Mouse (Mus musculus) heart, adult 2 months (tissue): ENCODE results near the gene Aph1b. TPM values are rescaled to one million over a fixed set of nuclear protein-coding genes. Genes with fewer than 3 reads are reported as not detected.

Experiments used
- DNase-seq, 2 experiments: peaks; one replicate each; pipeline ENCODE4 v3.0.0; 2021
- H3K27ac ChIP-seq: fragments of 200-600 bp; 2 replicates; pipeline ENCODE4 v1.8.1; 2022
- H3K27me3 ChIP-seq: fragments of 200-500 bp; 2 replicates; pipeline ENCODE4 v1.6.1; 2012; ENCODE audit warnings: mild to moderate bottlenecking, low read length, inconsistent platforms, mixed read lengths; ENCODE audit not compliant: control insufficient read depth, insufficient read depth
- H3K36me3 ChIP-seq: fragments of 200-500 bp; 2 replicates; pipeline ENCODE4 v1.6.1; 2012; ENCODE audit warnings: low read length, inconsistent platforms; ENCODE audit not compliant: control insufficient read depth, insufficient read depth
- H3K4me1 ChIP-seq: fragments of 200-500 bp; 2 replicates; pipeline ENCODE4 v1.6.1; 2011; ENCODE audit warnings: low read length; ENCODE audit not compliant: control insufficient read depth, insufficient read depth
- H3K4me3 ChIP-seq: fragments of 200-600 bp; 2 replicates; pipeline ENCODE4 v1.8.1; 2022
- H3K79me2 ChIP-seq: fragments of 200-500 bp; replicated peaks from 2 replicates; pipeline ENCODE4 v1.6.1; 2012; ENCODE audit warnings: mild to moderate bottlenecking, inconsistent platforms, low read length, moderate library complexity, mixed read lengths; ENCODE audit not compliant: control insufficient read depth, insufficient read depth
- H3K9ac ChIP-seq: fragments of 200-500 bp; 2 replicates; pipeline ENCODE4 v1.6.1; 2012; ENCODE audit warnings: low read depth, mild to moderate bottlenecking, control low read depth, inconsistent platforms, low read length, mixed read lengths
- CTCF ChIP-seq: fragments of 200-600 bp; IDR thresholded peaks from 2 replicates; pipeline ENCODE4 v1.8.1; 2022; ENCODE audit warnings: antibody characterized with exemption, mild to moderate bottlenecking, moderate library complexity
- EP300 ChIP-seq: fragments of 200-500 bp; IDR thresholded peaks from 2 replicates; pipeline ENCODE4 v1.6.1; 2011; ENCODE audit warnings: low read depth, low read length, control low read depth; ENCODE audit not compliant: insufficient read depth
- POLR2A ChIP-seq: fragments of 200-500 bp; IDR thresholded peaks from 2 replicates; pipeline ENCODE4 v1.6.1; 2011; ENCODE audit warnings: mild to moderate bottlenecking, low read depth, low read length, control low read depth; ENCODE audit not compliant: insufficient read depth
- WGBS: fragments of 180-500 bp; shearing (Covaris S2); methylation state at CpG from one replicate; pipeline ENCODE4 v1.1.7; 2018; 5-methylcytosine and 5-hydroxymethylcytosine counted together
- intact Hi-C: fragments of 180-260 bp; cut with DNase I; formaldehyde crosslinking; loops from one replicate; pipeline ENCODE4 v1.15.1; 2025
- polyA plus RNA-seq: library from polyadenylated mRNA; depleted of rRNA; stranded (reverse); fragments of >200 nt; gene quantifications from 2 replicates; pipeline ENCODE4 v1.2.3, GENCODE M21; 2012
- total RNA-seq, 2 experiments: library from RNA; stranded (reverse); gene quantifications; 2 replicates each; pipeline ENCODE4 v1.2.3; 2021

Aph1b gene
- total and polyA plus RNA-seq, 3 experiments = 2.3 to 5.2 (median 4.3) TPM

GRCm38 (mm10) chr9:66760991-66761390 lies 34.3 kb downstream of the Aph1b start:
- intact Hi-C loops = no loop called here
- Histone ChIP-seq H3K79me2 (no peaks in the 10 kb centered on the region), H3K36me3 (no peaks in the 10 kb centered on the region), H3K9ac (no peak overlapping the region), H3K4me1 (no peaks in the 10 kb centered on the region), H3K4me3 (no peak overlapping the region), H3K27me3 (no peaks in the 10 kb centered on the region), H3K27ac (no peak overlapping the region)
- 30% methylated on average over 1 of the region's 1 CpGs for WGBS
- no peak for DNase-seq
- no peak for TF ChIP-seq POLR2A

DNA sequence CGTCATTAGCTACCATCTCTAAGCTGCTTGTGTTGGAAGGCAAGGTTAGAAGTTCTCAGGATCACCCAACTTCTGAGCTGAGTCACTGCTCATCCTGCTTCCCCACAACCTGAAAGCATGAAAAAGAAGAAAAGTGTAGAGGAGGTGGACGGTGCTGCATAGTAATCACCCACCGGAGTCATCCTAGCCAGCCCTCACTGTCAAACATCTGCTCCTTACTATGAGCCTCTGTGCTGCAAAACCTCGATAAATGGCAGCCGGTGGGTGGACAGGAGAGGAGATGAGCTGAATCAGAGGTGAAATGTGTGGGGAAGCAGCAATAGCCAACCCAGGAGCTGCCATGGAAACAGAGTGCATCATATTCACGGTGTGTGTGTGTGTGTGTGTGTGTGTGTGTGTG lies 42.4 kb downstream of the Aph1b start:
- Histone ChIP-seq H3K27me3 (no peaks in the 10 kb centered on the region), H3K79me2 (no peaks in the 10 kb centered on the region), H3K4me3 (no peak overlapping the region), H3K9ac (no peak overlapping the region), H3K36me3 (no peaks in the 10 kb centered on the region), H3K4me1 (no peaks in the 10 kb centered on the region), H3K27ac (no peak overlapping the region)
- DNase-seq = no peak
- WGBS = 83% methylated on average over 6 of the region's 6 CpGs
- intact Hi-C loops = no loop called here
- no peak for TF ChIP-seq EP300
- no peak for TF ChIP-seq CTCF
- TF ChIP-seq POLR2A = no peak

DNA sequence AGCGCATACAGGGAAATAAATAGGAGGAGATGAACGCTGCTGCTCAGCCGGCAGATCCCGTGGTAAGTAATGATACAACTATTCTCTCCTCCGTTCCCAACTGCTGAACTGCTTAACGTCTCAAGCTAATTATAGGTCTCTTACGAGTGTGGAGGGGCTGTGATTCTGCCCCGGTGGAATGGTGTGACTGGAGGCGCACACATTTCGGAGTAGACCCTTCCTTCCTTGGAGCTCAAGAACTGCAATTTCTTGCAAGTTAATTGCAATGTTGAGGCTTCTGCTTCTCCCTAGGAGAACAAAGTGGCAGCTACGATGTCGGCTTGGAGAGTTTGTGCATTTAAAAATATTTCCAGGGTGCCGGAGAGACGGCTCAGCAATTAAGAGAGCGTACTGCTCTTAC lies 46.9 kb downstream of the Aph1b start:
- H3K27ac ChIP-seq = no peak overlapping the region
- 70% methylated on average over 15 of the region's 15 CpGs for whole genome bisulfite sequencing
- H3K79me2 ChIP-seq = no peaks in the 10 kb centered on the region
- H3K27me3 ChIP-seq = no peaks in the 10 kb centered on the region
- DNase-seq = no peak
- no peak overlapping the region for H3K9ac ChIP-seq
- no peaks in the 10 kb centered on the region for H3K4me1 ChIP-seq
- intact Hi-C loops = no loop called here
- TF ChIP-seq POLR2A (no peak), EP300 (no peak), CTCF (no peak)
- no peaks in the 10 kb centered on the region for H3K36me3 ChIP-seq
- H3K4me3 ChIP-seq = no peak overlapping the region

DNA sequence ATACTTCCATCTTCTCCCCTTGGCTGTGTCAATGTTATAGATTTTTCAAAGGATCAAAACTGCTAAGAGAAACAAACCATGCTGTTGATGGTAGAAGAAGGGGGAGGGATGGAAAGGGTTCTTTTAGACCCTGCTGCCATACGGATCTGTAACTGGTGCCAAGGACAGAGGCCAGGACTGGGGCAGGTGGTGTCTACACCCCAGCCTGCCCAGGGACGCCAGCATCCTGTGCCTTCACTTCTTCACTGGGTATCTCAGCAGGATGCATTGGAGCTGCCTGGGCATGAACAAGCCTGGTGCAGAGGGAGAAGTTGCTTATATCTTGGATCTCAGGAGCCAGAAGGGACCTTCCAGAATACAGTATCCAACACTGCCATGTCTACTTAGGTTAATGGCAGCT lies 50.8 kb downstream of the Aph1b start:
- no peaks in the 10 kb centered on the region for H3K4me1 ChIP-seq
- TF ChIP-seq EP300 (no peak), CTCF (no peak), POLR2A (no peak)
- intact Hi-C loops = no loop called here
- no peaks in the 10 kb centered on the region for H3K36me3 ChIP-seq
- no peaks in the 10 kb centered on the region for H3K79me2 ChIP-seq
- no peak overlapping the region for H3K9ac ChIP-seq
- no peak overlapping the region for H3K27ac ChIP-seq
- H3K4me3 ChIP-seq = no peak overlapping the region
- no peaks in the 10 kb centered on the region for H3K27me3 ChIP-seq
- DNase-seq = no peak
- WGBS = 76% methylated on average over 2 of the region's 2 CpGs

DNA sequence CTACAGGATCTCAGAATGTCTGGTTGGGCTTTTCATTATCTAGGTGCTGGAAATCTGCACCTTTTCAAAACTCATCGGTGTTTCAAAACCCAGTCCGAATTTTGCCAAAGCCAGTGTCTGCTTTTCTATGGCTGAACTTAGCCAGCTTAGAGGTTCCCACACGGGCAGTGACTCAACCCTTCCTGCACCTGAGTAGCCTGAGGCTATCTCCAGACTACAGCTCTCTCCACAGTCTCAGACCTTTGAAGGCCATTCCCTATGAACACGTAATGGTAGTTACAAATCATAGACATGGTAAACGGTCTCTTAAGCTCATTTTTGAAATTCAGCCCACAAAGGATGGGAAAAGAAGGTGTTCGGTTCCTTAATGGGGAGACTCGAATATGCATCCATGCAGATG lies 55.8 kb downstream of the Aph1b start:
- 79% methylated on average over 7 of the region's 7 CpGs for WGBS
- Histone ChIP-seq H3K79me2 (no peaks in the 10 kb centered on the region), H3K4me1 (no peaks in the 10 kb centered on the region), H3K27ac (no peak overlapping the region), H3K36me3 (no peaks in the 10 kb centered on the region), H3K4me3 (no peak overlapping the region), H3K27me3 (no peaks in the 10 kb centered on the region), H3K9ac (no peak overlapping the region)
- no peak for TF ChIP-seq POLR2A
- TF ChIP-seq CTCF = no peak
- no peak for TF ChIP-seq EP300
- intact Hi-C loops = no loop called here
- DNase-seq = no peak

- 94% methylated on average over 2 of the region's 2 CpGs for WGBS
- TF ChIP-seq EP300 (no peak), POLR2A (no peak), CTCF (no peak)
- Histone ChIP-seq H3K27me3 (peaks cover 2% of the 10 kb centered on the region; the same call in 1 of the 2 replicates), H3K4me3 (no peak overlapping the region), H3K9ac (no peak overlapping the region), H3K27ac (no peak overlapping the region), H3K4me1 (0 out of 2 replicates have a peak, but pooled peaks cover 1% of the 10 kb centered on the region), H3K79me2 (no peaks in the 10 kb centered on the region), H3K36me3 (no peaks in the 10 kb centered on the region)
- DNase-seq = no peak
- intact Hi-C loops = no loop called here
Measured at GRCm38 (mm10) chr9:66736551-66736950, 58.7 kb downstream of the Aph1b start.
